23 mouse cellular contexts compared by ENCODE assay signal in genomic region chr16:70213861-70214597, GRCm38 (mm10).
DNase-seq lines count a peak whose midpoint lies in the region; ATAC-seq lines count a peak whose summit lies in the region.
"Had no signal": no experiment of that assay in that cellular context is flagged by ENCODE, and none has a peak within 500 bp of the region (broad histone marks: within the 10 kb centered on the region; RNA-seq: fewer than 3 reads in every experiment).

No protein-coding gene starts in this region.

- no peak overlapping the region for H3K27ac ChIP-seq in intestine, embryonic 14.5 days (ENCODE audit: low read depth)
- H3K27ac ChIP-seq in intestine, embryonic 16.5 days (ENCODE audit: low read length) = peak overlapping the region; percentile 47
- H3K27ac ChIP-seq: embryonic facial prominence, embryonic 13.5 days; forebrain, embryonic 12.5 days; heart, adult 2 months; heart, embryonic 15.5 days; hindbrain, embryonic 10.5 days had no signal

- H3K36me3 ChIP-seq in intestine, embryonic 14.5 days (ENCODE audit: control insufficient read depth, insufficient read depth, low read length) = no peaks in the 10 kb centered on the region
- H3K36me3 ChIP-seq in intestine, embryonic 16.5 days (ENCODE audit: control insufficient read depth, insufficient read depth, low read length) = no peaks in the 10 kb centered on the region
- H3K36me3 ChIP-seq: embryonic facial prominence, embryonic 13.5 days; forebrain, embryonic 12.5 days; heart, embryonic 15.5 days; hindbrain, embryonic 10.5 days had no signal

- DNase-seq in kidney, postnatal 14 days = peak; percentile 12
- no peak for DNase-seq in kidney, adult 18-20 months
- DNase-seq in intestine, embryonic 14.5 days (ENCODE audit: low spot score) = no peak
- DNase-seq in yolk sac, embryonic 10.5 days (ENCODE audit: low spot score) = peak; percentile 15
- no peak for DNase-seq in lung, postnatal 25 days (ENCODE audit: low spot score)
- DNase-seq: adrenal gland, adult 2 months; adrenal gland, postnatal 25 days; cerebellum, adult 18-20 months; cerebellum, adult 9-11 months; cerebellum, postnatal 36 days; gastrocnemius, postnatal 14 days; heart, adult 2 months; heart, postnatal 14 days had no signal

- H3K4me3 ChIP-seq in intestine, embryonic 14.5 days (ENCODE audit: low read depth, low read length) = no peak overlapping the region
- H3K4me3 ChIP-seq in intestine, embryonic 16.5 days (ENCODE audit: low read length) = no peak overlapping the region
- H3K4me3 ChIP-seq: embryonic facial prominence, embryonic 13.5 days; forebrain, embryonic 12.5 days; heart, adult 2 months; heart, embryonic 15.5 days; hindbrain, embryonic 10.5 days had no signal

- no peak overlapping the region for H3K9ac ChIP-seq in intestine, embryonic 14.5 days (ENCODE audit: low read length)
- no peak overlapping the region for H3K9ac ChIP-seq in intestine, embryonic 16.5 days (ENCODE audit: low read depth, low read length)
- H3K9ac ChIP-seq: embryonic facial prominence, embryonic 13.5 days; forebrain, embryonic 12.5 days; heart, embryonic 15.5 days had no signal

- 59% methylated on average over 1 of the region's 1 CpGs for WGBS in intestine, embryonic 14.5 days
- 43% methylated on average over 1 of the region's 1 CpGs for WGBS in intestine, embryonic 16.5 days

- peak; percentile 76; the same call in 1 of the 2 replicates for ATAC-seq in intestine, embryonic 14.5 days (replicated peaks; ENCODE audit: low FRiP score, low TSS enrichment, low read depth)
- peak; percentile 98 for ATAC-seq in intestine, embryonic 16.5 days
- ATAC-seq: activated CD4-positive, CD25-positive, alpha-beta regulatory T cell, adult 4 months; forebrain, embryonic 16.5 days; Patski had no signal

- H3K4me2 ChIP-seq in intestine, embryonic 14.5 days (ENCODE audit: low read length) = no peak overlapping the region
- H3K4me2 ChIP-seq in intestine, embryonic 16.5 days (ENCODE audit: low read depth, low read length) = no peak overlapping the region
- H3K4me2 ChIP-seq: embryonic facial prominence, embryonic 13.5 days; forebrain, embryonic 12.5 days; heart, embryonic 11.5 days; heart, embryonic 15.5 days had no signal

- 0 out of 2 replicates have a peak, but pooled peaks cover 5% of the 10 kb centered on the region for H3K9me3 ChIP-seq in intestine, embryonic 14.5 days (ENCODE audit: control insufficient read depth, low read length)
- no peaks in the 10 kb centered on the region for H3K9me3 ChIP-seq in intestine, embryonic 16.5 days (ENCODE audit: control insufficient read depth, low read length)
- H3K9me3 ChIP-seq: embryonic facial prominence, embryonic 13.5 days; forebrain, embryonic 12.5 days; heart, embryonic 15.5 days; hindbrain, embryonic 10.5 days had no signal

- no peaks in the 10 kb centered on the region for H3K27me3 ChIP-seq in intestine, embryonic 14.5 days (replicated peaks; ENCODE audit: control insufficient read depth, insufficient read depth, low read length)
- H3K27me3 ChIP-seq in intestine, embryonic 16.5 days (replicated peaks; ENCODE audit: control insufficient read depth, insufficient read depth, low read length) = no peaks in the 10 kb centered on the region
- H3K27me3 ChIP-seq: CH12.LX; embryonic facial prominence, embryonic 13.5 days; forebrain, embryonic 12.5 days; heart, embryonic 15.5 days had no signal

- no peaks in the 10 kb centered on the region for H3K4me1 ChIP-seq in intestine, embryonic 14.5 days (replicated peaks; ENCODE audit: control insufficient read depth, insufficient read depth, low read length)
- peaks cover 6% of the 10 kb centered on the region for H3K4me1 ChIP-seq in intestine, embryonic 16.5 days (ENCODE audit: control insufficient read depth, insufficient read depth, low read length)
- H3K4me1 ChIP-seq: embryonic facial prominence, embryonic 13.5 days; forebrain, embryonic 12.5 days; heart, embryonic 15.5 days; hindbrain, embryonic 10.5 days had no signal

Comparison
In these comparisons a context has a peak if more than half of its experiments do, and no peak if none do; other contexts are left out.
1. DNase-seq: peak in kidney, postnatal 14 days (single experiment) and yolk sac, embryonic 10.5 days (single experiment); none in kidney, adult 18-20 months (single experiment), intestine, embryonic 14.5 days (single experiment) and lung, postnatal 25 days (single experiment).